Comparison of ENCODE assay signal across 8 mouse cellular contexts in genomic region chr5:112153675-112154085, GRCm38 (mm10).
DNase-seq lines count a peak whose midpoint lies in the region; ATAC-seq and TF ChIP-seq lines count a peak whose summit lies in the region.

No protein-coding gene starts in this region.

- no peaks in the 10 kb centered on the region for H3K9me3 ChIP-seq in E14TG2a.4 (ENCODE audit: low read length)
- H3K9me3 ChIP-seq in forebrain, embryonic 14.5 days (replicated peaks; ENCODE audit: control insufficient read depth, low read length): no peaks in the 10 kb centered on the region
- H3K9me3 ChIP-seq in liver, embryonic 15.5 days (replicated peaks): no peaks in the 10 kb centered on the region
- peaks cover 4% of the 10 kb centered on the region; the same call in 1 of the 2 replicates for H3K9me3 ChIP-seq in neural tube, embryonic 13.5 days

- H3K9ac ChIP-seq in forebrain, embryonic 14.5 days (ENCODE audit: low read length): peak overlapping the region; percentile 64
- no peak overlapping the region for H3K9ac ChIP-seq in liver, embryonic 15.5 days
- H3K9ac ChIP-seq in neural tube, embryonic 13.5 days: peak overlapping the region; percentile 63

- peak; percentile 86 for DNase-seq in forebrain, embryonic 14.5 days (ENCODE audit: low spot score)
- DNase-seq in heart, postnatal 10 days: peak; percentile 89 to 92
- peak; percentile 21 for DNase-seq in large intestine, adult 2 months (ENCODE audit: low read depth, low spot score)

- intact Hi-C loops in heart, postnatal 10 days (cut with DNase I): loop anchor here (1.0 to 5.0 kb wide), 3 partner anchors 471 to 880 kb away; no protein-coding TSS in a partner anchor

- H3K4me1 ChIP-seq in E14TG2a.4 (replicated peaks; ENCODE audit: low read depth, low read length): peaks cover 30% of the 10 kb centered on the region
- no peaks in the 10 kb centered on the region for H3K4me1 ChIP-seq in forebrain, embryonic 14.5 days (ENCODE audit: control insufficient read depth, insufficient read depth, low read length)
- H3K4me1 ChIP-seq in liver, embryonic 15.5 days (replicated peaks): peaks cover 4% of the 10 kb centered on the region; the same call in 1 of the 2 replicates
- H3K4me1 ChIP-seq in neural tube, embryonic 13.5 days (replicated peaks): peaks cover 4% of the 10 kb centered on the region
- peaks cover 2% of the 10 kb centered on the region; the same call in 1 of the 2 replicates for H3K4me1 ChIP-seq in testis, adult 2 months (ENCODE audit: control insufficient read depth, insufficient read depth, low read length)

- peak; percentile 74; the same call in 1 of the 2 replicates for ATAC-seq in cerebellum, adult (ENCODE audit: insufficient number of reproducible peaks, low FRiP score, low TSS enrichment)
- peak; percentile 93 for ATAC-seq in forebrain, embryonic 14.5 days
- no peak for ATAC-seq in liver, embryonic 15.5 days (ENCODE audit: insufficient read depth)
- peak; percentile 91 for ATAC-seq in neural tube, embryonic 13.5 days (ENCODE audit: low read depth)

- H3K27ac ChIP-seq in forebrain, embryonic 14.5 days (ENCODE audit: low read depth, low read length): peak overlapping the region; percentile 65; the same call in 1 of the 2 replicates
- H3K27ac ChIP-seq in liver, embryonic 15.5 days (replicated peaks): no peak overlapping the region
- H3K27ac ChIP-seq in neural tube, embryonic 13.5 days (replicated peaks): 0 out of 2 replicates have a peak overlapping the region, but pooled peaks have one; percentile 33
- H3K27ac ChIP-seq in testis, adult 2 months (ENCODE audit: control insufficient read depth, insufficient read depth, low read depth, low read length): no peak overlapping the region

- peaks cover 44% of the 10 kb centered on the region for H3K27me3 ChIP-seq in E14TG2a.4 (ENCODE audit: insufficient read depth, low read length)
- H3K27me3 ChIP-seq in forebrain, embryonic 14.5 days (replicated peaks; ENCODE audit: control insufficient read depth, insufficient read depth, low read length): no peaks in the 10 kb centered on the region; the same call in 1 of the 2 replicates
- peaks cover 35% of the 10 kb centered on the region for H3K27me3 ChIP-seq in liver, embryonic 15.5 days
- peaks cover 57% of the 10 kb centered on the region for H3K27me3 ChIP-seq in neural tube, embryonic 13.5 days
- H3K27me3 ChIP-seq in testis, adult 2 months (ENCODE audit: control insufficient read depth, insufficient read depth, low read length): no peaks in the 10 kb centered on the region; the same call in 1 of the 2 replicates

- TF ChIP-seq POLR2A in testis, adult 2 months (IDR thresholded peaks at IDR 0.05; ENCODE audit: control insufficient read depth, low read depth, low read length): no peak

- peak; percentile 57 for TF ChIP-seq CTCF in E14TG2a.4 (conservative IDR thresholded peaks at IDR 0.05; ENCODE audit: low read length)
- peak; percentile 100 for TF ChIP-seq CTCF in testis, adult 2 months (IDR thresholded peaks at IDR 0.05; ENCODE audit: control insufficient read depth, insufficient read depth, insufficient replicate concordance, low read depth, low read length)

- no peaks in the 10 kb centered on the region for H3K36me3 ChIP-seq in E14TG2a.4 (ENCODE audit: insufficient read depth, low read length)
- H3K36me3 ChIP-seq in forebrain, embryonic 14.5 days (ENCODE audit: control insufficient read depth, insufficient read depth, low read length): no peaks in the 10 kb centered on the region
- no peaks in the 10 kb centered on the region for H3K36me3 ChIP-seq in liver, embryonic 15.5 days (replicated peaks)
- no peaks in the 10 kb centered on the region for H3K36me3 ChIP-seq in neural tube, embryonic 13.5 days
- no peaks in the 10 kb centered on the region for H3K36me3 ChIP-seq in testis, adult 2 months (ENCODE audit: control insufficient read depth, insufficient read depth, low read length)

- under 1% methylated on average over 39 of the region's 39 CpGs for WGBS in forebrain, embryonic 14.5 days
- WGBS in large intestine, adult 2 months: 2% methylated on average over 38 of the region's 39 CpGs
- 1% methylated on average over 39 of the region's 39 CpGs for WGBS in liver, embryonic 15.5 days (ENCODE audit: insufficient replicate concordance)
- under 1% methylated on average over 39 of the region's 39 CpGs for WGBS in neural tube, embryonic 13.5 days

- peak overlapping the region; percentile 64 for H3K4me3 ChIP-seq in E14TG2a.4 (replicated peaks; ENCODE audit: low read length)
- H3K4me3 ChIP-seq in forebrain, embryonic 14.5 days (ENCODE audit: low read depth, low read length): peak overlapping the region; percentile 26
- no peak overlapping the region for H3K4me3 ChIP-seq in liver, embryonic 15.5 days (replicated peaks)
- peak overlapping the region; percentile 28 for H3K4me3 ChIP-seq in neural tube, embryonic 13.5 days
- H3K4me3 ChIP-seq in testis, adult 2 months (ENCODE audit: control insufficient read depth, low read depth, low read length): peak overlapping the region; percentile 86

- H3K4me2 ChIP-seq in forebrain, embryonic 14.5 days (ENCODE audit: low read length): peak overlapping the region; percentile 56
- H3K4me2 ChIP-seq in liver, embryonic 15.5 days: peak overlapping the region; percentile 26; the same call in 1 of the 2 replicates
- peak overlapping the region; percentile 56 for H3K4me2 ChIP-seq in neural tube, embryonic 13.5 days

Comparison
In these comparisons a context has a peak if more than half of its experiments do, and no peak if none do; other contexts are left out.
1. DNase-seq: peak in every context shown above with its lines; median percentile 90 in heart, postnatal 10 days; 86 in forebrain, embryonic 14.5 days; 21 in large intestine, adult 2 months.
2. H3K27ac ChIP-seq: peak in forebrain, embryonic 14.5 days (single experiment) and neural tube, embryonic 13.5 days (single experiment); none in liver, embryonic 15.5 days (single experiment) and testis, adult 2 months (single experiment).
3. Peak in every context shown above with its lines, with median percentiles within 50 percentile points of each other: H3K4me2 ChIP-seq.